Mouse (Mus musculus): ENCODE results near the gene Unc13c. TPM values are rescaled to one million over a fixed set of nuclear protein-coding genes. Genes with fewer than 3 reads are reported as not detected.

The Unc13c gene
- 5.1 TPM for polyA plus RNA-seq (2014; fragmentation: Illumina TruSeq; extraction: RNeasy Lipid Tissue Mini Kit (QIAGEN cat#74804))

GRCm38 (mm10) chr9:73968641-73969121, at the start of gene Unc13c:
Gene Unc13c (minus strand): TSS chr9:73968966.

Other genes starting within 250 kb of the Unc13c start
- gene Wdr72, start 141.4 kb upstream of the Unc13c start, polyA plus RNA-seq (2014; fragmentation: Illumina TruSeq; extraction: RNeasy Lipid Tissue Mini Kit (QIAGEN cat#74804)), result 0.66 TPM